Mouse (Mus musculus) midbrain, embryonic 15.5 days (tissue): ENCODE measurements around the gene Pdap1. TPM values are rescaled to one million over a fixed set of nuclear protein-coding genes. Genes with fewer than 3 reads are reported as not detected.
A peak's percentile ranks its signal among the peaks of the same experiment; 100 is the strongest.
"Not testable (repeated sequence)": the region's sequence is repeated elsewhere in the genome, so short reads cannot be mapped to it uniquely, and the experiment has no call there.

ENCODE experiments used
- ATAC-seq: fragments of 200-750 bp; cut with Nextera tagmentation; replicated peaks from 2 replicates; pipeline ENCODE4 v1.8.0; 2017; ENCODE audit warnings: moderate TSS enrichment
- H3K27ac ChIP-seq: fragments of 300-500 bp; sonication (generic); 2 replicates; pipeline ENCODE4 v1.5.1; 2015; ENCODE audit warnings: mild to moderate bottlenecking, inconsistent platforms
- H3K27me3 ChIP-seq: fragments of 300-500 bp; sonication (generic); replicated peaks from 2 replicates; pipeline ENCODE4 v1.6.1; 2015; ENCODE audit warnings: inconsistent platforms
- H3K36me3 ChIP-seq: fragments of 300-500 bp; sonication (generic); replicated peaks from 2 replicates; pipeline ENCODE4 v1.6.1; 2015; ENCODE audit warnings: inconsistent platforms
- H3K4me1 ChIP-seq: fragments of 300-500 bp; sonication (generic); 2 replicates; pipeline ENCODE4 v1.6.1; 2015; ENCODE audit warnings: inconsistent platforms
- H3K4me2 ChIP-seq: fragments of 300-500 bp; sonication (generic); 2 replicates; pipeline ENCODE4 v1.6.1; 2015; ENCODE audit warnings: inconsistent platforms, mild to moderate bottlenecking, moderate library complexity
- H3K4me3 ChIP-seq: fragments of 300-500 bp; sonication (generic); 2 replicates; pipeline ENCODE4 v1.5.1; 2015; ENCODE audit warnings: mild to moderate bottlenecking, inconsistent platforms
- H3K9ac ChIP-seq: fragments of 300-500 bp; sonication (generic); 2 replicates; pipeline ENCODE4 v1.6.1; 2015; ENCODE audit warnings: mild to moderate bottlenecking, inconsistent platforms
- H3K9me3 ChIP-seq: fragments of 300-500 bp; sonication (generic); 2 replicates; pipeline ENCODE4 v1.6.1; 2016; ENCODE audit warnings: inconsistent platforms
- WGBS: fragments of 180-500 bp; shearing (Covaris S2); methylation state at CpG from one replicate; pipeline ENCODE4 v1.1.7; 2015; ENCODE audit warnings: mixed read lengths; 5-methylcytosine and 5-hydroxymethylcytosine counted together
- polyA plus RNA-seq: library from polyadenylated mRNA; unstranded; fragments of >200 nt; fragmentation: Nextera tagmentation; extraction: Ambion mirVana; gene quantifications from 2 replicates; pipeline ENCODE4 v1.2.1, GENCODE M21; 2015

Pdap1 gene
- polyA plus RNA-seq, 1 experiment from 2014 or later, result 117 TPM

- Histone ChIP-seq H3K4me2 (no peak overlapping the region), H3K9me3 (no peaks in the 10 kb centered on the region), H3K27me3 (peaks cover 14% of the 10 kb centered on the region), H3K4me1 (peaks cover 5% of the 10 kb centered on the region), H3K27ac (no peak overlapping the region), H3K4me3 (no peak overlapping the region), H3K9ac (no peak overlapping the region), H3K36me3 (no peaks in the 10 kb centered on the region)
- 36% methylated on average over 10 of the region's 10 CpGs for WGBS
- ATAC-seq, result no peak
Observed at GRCm38 (mm10) chr5:145116916-145117315, 23.1 kb downstream of the Pdap1 start.

- Histone ChIP-seq H3K9ac (no peak overlapping the region), H3K4me2 (no peak overlapping the region), H3K4me1 (peaks cover 5% of the 10 kb centered on the region), H3K27ac (no peak overlapping the region), H3K36me3 (no peaks in the 10 kb centered on the region), H3K27me3 (peaks cover 14% of the 10 kb centered on the region), H3K9me3 (no peaks in the 10 kb centered on the region), H3K4me3 (no peak overlapping the region)
- 50% methylated on average over 4 of the region's 4 CpGs for WGBS
- ATAC-seq, result no peak
Observed at GRCm38 (mm10) chr5:145116316-145116715, 23.7 kb downstream of the Pdap1 start.

- 94% methylated on average over 5 of the region's 5 CpGs for WGBS
Observed at GRCm38 (mm10) chr5:145115736-145116135, 24.3 kb downstream of the Pdap1 start.

GRCm38 (mm10) chr5:145114606-145115473 is 25.2 kb downstream of the Pdap1 start:
- Histone ChIP-seq H3K4me3 (peak overlapping the region; percentile 39), H3K9ac (peak overlapping the region; percentile 30; the same call in 1 of the 2 replicates), H3K27me3 (peaks cover 14% of the 10 kb centered on the region), H3K4me1 (peaks cover 5% of the 10 kb centered on the region), H3K36me3 (peaks cover 9% of the 10 kb centered on the region), H3K27ac (no peak overlapping the region), H3K9me3 (no peaks in the 10 kb centered on the region), H3K4me2 (peak overlapping the region; percentile 51)
- WGBS, result 18% methylated on average over 40 of the region's 40 CpGs
- peak; percentile 22; the same call in 1 of the 2 replicates for ATAC-seq

More at GRCm38 (mm10) chr5:145115736-145116135, 24.3 kb downstream of the Pdap1 start:
- ATAC-seq, result no peak
- Histone ChIP-seq H3K4me1 (peaks cover 5% of the 10 kb centered on the region), H3K9ac (no peak overlapping the region), H3K36me3 (peaks cover under 1% of the 10 kb centered on the region; the same call in 1 of the 2 replicates), H3K27me3 (peaks cover 14% of the 10 kb centered on the region), H3K27ac (no peak overlapping the region), H3K4me2 (no peak overlapping the region), H3K4me3 (no peak overlapping the region), H3K9me3 (no peaks in the 10 kb centered on the region)

- Histone ChIP-seq H3K4me1 (peaks cover 5% of the 10 kb centered on the region), H3K9me3 (no peaks in the 10 kb centered on the region), H3K4me3 (peak within 1 kb of the TSS; percentile 39), H3K27me3 (peaks cover 14% of the 10 kb centered on the region), H3K4me2 (peak within 1 kb of the TSS; percentile 51), H3K36me3 (peaks cover 12% of the 10 kb centered on the region), H3K27ac (no peak within 1 kb of the TSS), H3K9ac (peak within 1 kb of the TSS; percentile 30; the same call in 1 of the 2 replicates)
- whole genome bisulfite sequencing, result under 1% methylated on average over 53 of the region's 53 CpGs
- ATAC-seq, result peak; percentile 48
Observed at GRCm38 (mm10) chr5:145114071-145114605, 25.9 kb downstream of the Pdap1 start, which contains the start of gene Arpc1b. Arpc1b (plus strand) TSS chr5:145114215.

GRCm38 (mm10) chr5:145113416-145113815 is 26.6 kb downstream of the Pdap1 start:
- H3K4me1 ChIP-seq, result peaks cover 5% of the 10 kb centered on the region
- no peak for ATAC-seq
- H3K27me3 ChIP-seq, result peaks cover 14% of the 10 kb centered on the region
- H3K4me3 ChIP-seq, result no peak overlapping the region
- no peak overlapping the region for H3K9ac ChIP-seq
- H3K4me2 ChIP-seq, result peak overlapping the region; percentile 51; the same call in 1 of the 2 replicates
- peaks cover 18% of the 10 kb centered on the region for H3K36me3 ChIP-seq
- 62% methylated on average over 2 of the region's 2 CpGs for WGBS
- H3K9me3 ChIP-seq, result no peaks in the 10 kb centered on the region
- H3K27ac ChIP-seq, result no peak overlapping the region

GRCm38 (mm10) chr5:145112566-145112965 is 27.5 kb downstream of the Pdap1 start:
- WGBS, result 85% methylated on average over 8 of the region's 8 CpGs
- peaks cover 14% of the 10 kb centered on the region for H3K27me3 ChIP-seq
- no peak for ATAC-seq
- peaks cover 5% of the 10 kb centered on the region for H3K4me1 ChIP-seq
- no peaks in the 10 kb centered on the region for H3K9me3 ChIP-seq
- H3K4me3 ChIP-seq, result no peak overlapping the region
- H3K9ac ChIP-seq, result no peak overlapping the region
- peaks cover 26% of the 10 kb centered on the region for H3K36me3 ChIP-seq
- no peak overlapping the region for H3K27ac ChIP-seq
- H3K4me2 ChIP-seq, result no peak overlapping the region

- Histone ChIP-seq H3K36me3 (peaks cover 44% of the 10 kb centered on the region), H3K27ac (no peak overlapping the region), H3K9me3 (no peaks in the 10 kb centered on the region), H3K4me2 (no peak overlapping the region), H3K4me1 (peaks cover 5% of the 10 kb centered on the region), H3K27me3 (peaks cover 14% of the 10 kb centered on the region), H3K9ac (no peak overlapping the region), H3K4me3 (no peak overlapping the region)
- 91% methylated on average over 6 of the region's 6 CpGs for WGBS
- ATAC-seq, result no peak
Observed at GRCm38 (mm10) chr5:145110401-145110800, 29.6 kb downstream of the Pdap1 start.

GRCm38 (mm10) chr5:145105694-145106275 is 34.3 kb downstream of the Pdap1 start:
- H3K9me3 ChIP-seq, result no peaks in the 10 kb centered on the region
- no peaks in the 10 kb centered on the region for H3K27me3 ChIP-seq
- no peak for ATAC-seq
- H3K4me3 ChIP-seq, result no peak overlapping the region
- no peak overlapping the region for H3K4me2 ChIP-seq
- H3K36me3 ChIP-seq, result peaks cover 79% of the 10 kb centered on the region
- H3K9ac ChIP-seq, result no peak overlapping the region
- no peak overlapping the region for H3K27ac ChIP-seq
- 95% methylated on average over 9 of the region's 9 CpGs for WGBS
- no peaks in the 10 kb centered on the region for H3K4me1 ChIP-seq

- Histone ChIP-seq H3K27me3 (no peaks in the 10 kb centered on the region), H3K9ac (no peak overlapping the region), H3K4me1 (no peaks in the 10 kb centered on the region), H3K4me3 (no peak overlapping the region), H3K27ac (no peak overlapping the region), H3K9me3 (no peaks in the 10 kb centered on the region), H3K36me3 (peaks cover 81% of the 10 kb centered on the region), H3K4me2 (no peak overlapping the region)
- WGBS, result 87% methylated on average over 9 of the region's 9 CpGs
- ATAC-seq, result no peak
Observed at GRCm38 (mm10) chr5:145104328-145104727, 35.7 kb downstream of the Pdap1 start.

- no peak for ATAC-seq
- Histone ChIP-seq H3K4me1 (no peaks in the 10 kb centered on the region), H3K4me3 (no peak overlapping the region), H3K27me3 (no peaks in the 10 kb centered on the region), H3K9me3 (no peaks in the 10 kb centered on the region), H3K4me2 (no peak overlapping the region), H3K27ac (no peak overlapping the region), H3K36me3 (peaks cover 80% of the 10 kb centered on the region), H3K9ac (no peak overlapping the region)
- 96% methylated on average over 4 of the region's 4 CpGs for WGBS
Observed at GRCm38 (mm10) chr5:145102706-145103105, 37.3 kb downstream of the Pdap1 start.

GRCm38 (mm10) chr5:145101451-145101850 is 38.6 kb downstream of the Pdap1 start:
- H3K4me1 ChIP-seq, H3K9ac ChIP-seq, H3K9me3 ChIP-seq, H3K27ac ChIP-seq, H3K4me3 ChIP-seq, H3K27me3 ChIP-seq, ATAC-seq, H3K4me2 ChIP-seq: not testable (repeated sequence)
- peaks cover 84% of the 10 kb centered on the region for H3K36me3 ChIP-seq
- WGBS, result 97% methylated on average over 11 of the region's 11 CpGs
